Mouse (Mus musculus) thymus, adult 2 months (tissue): ENCODE measurements at regions not wholly inside any gene's neighbourhood (a gene's known extent, or its start where the extent isn't known, plus 50 kb on each side); places are given as distances from the start of the nearest gene placed in this dataset.

Experiments used
- CTCF ChIP-seq: fragments of 200-500 bp; IDR thresholded peaks from 2 replicates; pipeline ENCODE4 v1.5.1; 2012; ENCODE audit warnings: mild to moderate bottlenecking, control low read depth, low read length, moderate library complexity, borderline replicate concordance; ENCODE audit not compliant: control insufficient read depth, poor library complexity, insufficient read depth; ENCODE audit errors: extremely low read depth
- POLR2A ChIP-seq: fragments of 200-500 bp; IDR thresholded peaks from 2 replicates; pipeline ENCODE4 v1.6.1; 2012; ENCODE audit warnings: mild to moderate bottlenecking, low read length, control low read depth, moderate library complexity; ENCODE audit not compliant: control insufficient read depth, poor library complexity, insufficient read depth; ENCODE audit errors: extremely low read depth

- TF ChIP-seq CTCF (no peak), POLR2A (no peak)
These were observed 109.3 kb upstream of the Mmadhc start for GRCm38 (mm10) chr2:50405932-50406331.
